Mouse (Mus musculus): Measurements from ENCODE around the gene Gcsh. TPM values are rescaled to one million over a fixed set of nuclear protein-coding genes. Genes with fewer than 3 reads are reported as not detected.

Gcsh gene
- polyA plus RNA-seq (2014; fragmentation: Illumina TruSeq; extraction: RNeasy Lipid Tissue Mini Kit (QIAGEN cat#74804)): 161 TPM

DNA sequence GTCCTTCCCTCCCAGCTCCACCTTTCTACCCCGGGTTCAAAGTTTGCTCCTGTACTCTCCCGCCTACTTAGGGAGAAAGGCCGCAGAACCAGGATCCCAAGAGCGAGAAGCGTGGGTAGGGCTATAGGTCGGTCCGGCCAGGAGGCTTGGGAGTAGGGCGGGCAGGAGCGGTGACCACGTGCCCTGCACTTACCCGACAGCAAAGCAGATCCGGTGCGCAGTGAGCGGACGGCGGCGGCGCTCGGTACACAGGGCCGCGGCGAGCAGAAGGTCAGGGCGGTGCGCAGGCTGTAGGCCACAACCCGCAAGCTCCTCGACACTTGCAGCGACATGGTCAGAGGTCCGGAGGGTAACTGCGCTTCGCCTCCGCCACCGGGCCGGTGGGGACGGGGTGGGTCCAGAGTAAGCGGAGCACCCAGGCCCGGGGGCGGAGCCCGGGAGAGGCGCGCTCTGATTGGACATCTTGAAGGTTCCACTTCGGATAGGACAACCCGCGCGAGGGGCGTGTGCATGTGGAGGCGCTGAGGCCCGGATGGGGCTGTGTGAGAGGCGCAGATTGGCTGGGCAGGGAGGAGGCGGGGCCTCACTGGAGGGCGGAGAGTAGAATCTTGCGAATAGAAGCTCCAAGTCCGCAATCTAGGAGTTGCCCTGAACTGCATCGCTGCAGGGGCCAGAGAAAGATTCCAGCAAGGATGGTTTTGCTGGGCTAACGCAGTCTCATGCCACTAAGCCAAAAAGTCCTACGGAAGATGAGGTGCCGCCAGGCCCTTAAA, at the start of gene Gcsh:
Gene Gcsh (minus strand): TSS at position 443 of the 773 bp plus-strand sequence.

DNA sequence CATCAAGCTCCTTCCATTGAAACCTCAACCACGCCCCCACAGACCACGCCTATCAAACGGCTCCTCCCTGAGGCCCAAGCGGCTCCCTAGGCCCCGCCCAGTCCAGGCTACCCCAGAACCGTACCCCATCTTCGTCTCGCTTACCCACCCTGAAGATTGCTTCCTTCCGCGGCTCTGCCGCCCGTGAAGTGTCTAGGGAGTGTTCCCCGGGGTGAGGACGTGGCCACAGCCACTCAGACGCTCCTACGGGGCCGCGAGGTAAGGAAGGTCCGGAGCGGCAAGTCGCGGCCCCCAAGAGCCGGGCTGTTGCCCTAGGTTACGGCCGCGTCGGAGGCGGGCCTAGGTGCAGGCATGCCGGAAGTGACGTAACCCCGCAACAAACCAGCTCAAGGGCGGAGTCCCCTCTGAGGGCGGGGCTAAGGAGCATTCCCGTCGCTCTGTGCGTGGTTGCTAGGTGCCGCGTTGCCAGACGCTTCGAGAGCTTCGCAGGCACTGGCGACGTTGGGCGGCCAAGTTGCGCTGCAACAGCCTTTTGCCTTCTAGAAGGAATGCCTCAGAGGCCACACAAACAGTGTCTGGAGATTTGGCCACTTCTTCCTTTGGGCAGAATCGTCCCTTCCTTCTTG, 14.6 kb downstream of the Gcsh start, which contains the start of gene 1700030J22Rik:
Gene 1700030J22Rik (minus strand): TSS at position 329 of the 626 bp plus-strand sequence.

DNA sequence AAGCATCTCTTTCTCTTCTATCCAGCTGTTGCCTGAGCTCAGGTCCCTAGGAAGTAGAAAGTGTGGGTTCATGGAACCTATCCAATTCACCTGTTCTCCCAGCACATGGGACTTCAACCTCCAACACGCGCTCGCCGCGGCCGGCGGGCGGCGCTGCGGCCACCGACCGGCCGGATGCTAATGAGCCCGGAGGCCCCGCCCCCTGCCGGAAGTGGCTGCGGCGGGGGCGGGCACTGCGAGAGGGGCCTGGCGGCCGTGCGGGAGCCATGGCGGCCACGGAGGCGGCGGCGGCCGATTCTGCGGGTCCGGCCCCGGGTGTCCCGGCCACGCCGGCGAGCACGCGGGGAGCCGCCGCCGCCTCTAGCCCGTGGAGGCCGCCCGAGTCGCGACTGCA, 50.2 kb downstream of the Gcsh start, which contains the start of gene Atmin:
Gene Atmin (plus strand): TSS at position 233 of the 394 bp plus-strand sequence.

Other genes starting within 250 kb of the Gcsh start
- gene Cmc2, start 72.1 kb downstream of the Gcsh start, polyA plus RNA-seq (2014; fragmentation: Illumina TruSeq; extraction: RNeasy Lipid Tissue Mini Kit (QIAGEN cat#74804)): 7.2 TPM
- 15.6 TPM for gene Cenpn, start 71.8 kb downstream of the Gcsh start, polyA plus RNA-seq (2014; fragmentation: Illumina TruSeq; extraction: RNeasy Lipid Tissue Mini Kit (QIAGEN cat#74804))
- gene Atmin, start 50.1 kb downstream of the Gcsh start, polyA plus RNA-seq (2014; fragmentation: Illumina TruSeq; extraction: RNeasy Lipid Tissue Mini Kit (QIAGEN cat#74804)): 13.3 TPM
- gene 1700030J22Rik, start 14.6 kb downstream of the Gcsh start, polyA plus RNA-seq (2014; fragmentation: Illumina TruSeq; extraction: RNeasy Lipid Tissue Mini Kit (QIAGEN cat#74804)): 2.5 TPM
- not detected for gene Pkd1l2, start 88.9 kb upstream of the Gcsh start, polyA plus RNA-seq (2014; fragmentation: Illumina TruSeq; extraction: RNeasy Lipid Tissue Mini Kit (QIAGEN cat#74804))
- not detected for gene Bco1, start 102.3 kb upstream of the Gcsh start, polyA plus RNA-seq (2014; fragmentation: Illumina TruSeq; extraction: RNeasy Lipid Tissue Mini Kit (QIAGEN cat#74804))
- 4.2 TPM for gene Gan, start 164.6 kb upstream of the Gcsh start, polyA plus RNA-seq (2014; fragmentation: Illumina TruSeq; extraction: RNeasy Lipid Tissue Mini Kit (QIAGEN cat#74804))